Mouse (Mus musculus) left cerebral cortex, postnatal 4 days (tissue): ENCODE measurements around the gene Gp9. TPM values are rescaled to one million over a fixed set of nuclear protein-coding genes. Genes with fewer than 3 reads are reported as not detected.
"Not testable (repeated sequence)": the region's sequence is repeated elsewhere in the genome, so short reads cannot be mapped to it uniquely, and the experiment has no call there.

ENCODE experiments used
- DNase-seq: peaks from one replicate; pipeline ENCODE4 v3.0.0-alpha.2; 2022
- intact Hi-C: fragments of 180-260 bp; cut with DNase I; formaldehyde crosslinking; loops from one replicate; pipeline ENCODE4 v1.15.1; 2025
- total RNA-seq, 2 experiments: library from RNA; stranded (reverse); gene quantifications; 2 replicates each; pipeline ENCODE4 v1.2.3; 2021

Gp9 gene
- total RNA-seq, 2 experiments from 2014 or later, result not detected

- intact Hi-C loops, result no loop called here
- DNase-seq, result no peak
These were observed 29.3 kb upstream of the Gp9 start for GRCm38 (mm10) chr6:87748531-87748930.

DNA sequence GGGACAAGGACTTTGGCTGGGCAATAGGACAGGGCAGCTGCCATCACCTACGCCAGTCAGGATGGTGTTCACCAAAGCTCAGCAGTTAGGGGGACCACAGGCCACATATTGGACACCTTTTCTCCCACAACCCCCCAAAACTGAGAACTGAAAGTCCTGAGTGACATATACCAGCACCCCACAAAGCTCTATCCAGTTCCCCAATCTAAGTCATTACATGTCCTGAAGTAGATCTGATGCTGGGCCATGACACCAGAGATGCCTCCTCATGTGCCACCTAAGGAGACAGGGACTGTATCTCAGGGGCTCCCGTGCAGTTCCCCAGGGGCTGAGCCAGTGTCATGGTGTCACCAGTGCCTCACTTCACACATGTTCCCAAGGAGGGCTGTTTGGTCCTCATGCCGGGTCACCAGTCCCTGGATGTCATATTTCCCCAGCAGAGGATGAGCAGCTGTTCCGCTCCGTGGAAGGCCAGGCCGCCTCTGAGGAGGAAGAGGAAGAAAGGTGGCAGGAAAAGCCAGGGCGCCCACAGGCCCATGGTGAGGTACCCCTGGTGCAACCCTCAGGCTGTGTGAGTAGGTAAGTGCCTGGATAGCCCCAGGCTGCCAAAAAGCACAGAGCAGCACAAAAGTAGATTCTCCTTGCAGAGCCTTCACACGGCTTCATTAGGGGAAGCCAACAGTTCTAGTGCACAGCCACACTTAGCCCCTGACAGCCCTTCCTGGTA lies 27.5 kb upstream of the Gp9 start:
- intact Hi-C loops, result no loop called here

GRCm38 (mm10) chr6:87751574-87751973 lies 26.3 kb upstream of the Gp9 start:
- intact Hi-C loops, result no loop called here
- no peak for DNase-seq

More for the DNA sequence above, 27.5 kb upstream of the Gp9 start:
- DNase-seq, result no peak

DNA sequence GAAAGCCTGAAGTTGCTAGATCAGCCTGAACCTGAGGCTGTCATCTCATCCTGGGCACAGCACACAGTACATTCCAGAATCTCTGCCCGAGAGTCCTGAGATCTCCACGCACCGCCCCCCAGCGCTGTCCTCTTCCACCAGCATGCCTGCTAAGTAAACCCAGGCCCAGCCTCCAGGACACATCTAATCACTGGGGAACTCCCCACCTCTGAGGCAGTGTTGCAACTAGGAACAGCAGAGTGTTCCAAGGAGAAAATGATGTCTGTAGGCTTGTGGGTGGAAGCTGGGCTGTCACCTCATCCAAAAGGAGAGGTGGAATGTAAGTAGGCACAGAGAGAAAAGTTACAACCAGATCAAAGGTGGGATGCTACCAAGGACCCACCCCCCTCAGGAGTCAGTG lies 22.7 kb upstream of the Gp9 start:
- intact Hi-C loops, result no loop called here
- DNase-seq, result no peak

- DNase-seq, result no peak
These were observed 21.0 kb upstream of the Gp9 start for GRCm38 (mm10) chr6:87756896-87757295.

GRCm38 (mm10) chr6:87759404-87759803 lies 18.5 kb upstream of the Gp9 start:
- DNase-seq, result no peak
- intact Hi-C loops, result no loop called here

More at GRCm38 (mm10) chr6:87756896-87757295, 21.0 kb upstream of the Gp9 start:
- intact Hi-C loops, result no loop called here

- intact Hi-C loops, result no loop called here
- no peak for DNase-seq
These were observed 18.0 kb upstream of the Gp9 start for GRCm38 (mm10) chr6:87759850-87760249.

DNA sequence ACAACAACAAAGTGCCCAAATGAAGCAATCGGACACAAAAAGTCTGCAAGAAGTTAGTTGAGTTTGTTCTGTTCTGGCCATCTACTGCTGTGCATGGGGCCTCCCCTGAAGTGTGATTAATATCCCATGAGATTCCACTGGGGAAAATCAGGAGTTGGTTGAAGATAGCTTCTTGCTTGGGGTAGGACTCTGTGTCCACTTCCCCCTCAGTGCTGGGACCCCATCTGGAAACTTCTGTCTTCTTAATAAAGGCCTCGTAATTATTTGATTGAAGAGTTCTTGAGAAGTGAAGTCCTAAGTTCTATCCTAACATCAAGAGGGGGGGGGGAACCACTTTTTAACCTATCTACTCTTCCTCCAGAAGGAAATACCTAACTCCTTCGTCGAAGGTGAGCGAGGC lies 15.7 kb upstream of the Gp9 start:
- intact Hi-C loops, result no loop called here
- DNase-seq, result no peak

- intact Hi-C loops, result no loop called here
- no peak for DNase-seq
These were observed 14.2 kb upstream of the Gp9 start for GRCm38 (mm10) chr6:87763376-87764280.

DNA sequence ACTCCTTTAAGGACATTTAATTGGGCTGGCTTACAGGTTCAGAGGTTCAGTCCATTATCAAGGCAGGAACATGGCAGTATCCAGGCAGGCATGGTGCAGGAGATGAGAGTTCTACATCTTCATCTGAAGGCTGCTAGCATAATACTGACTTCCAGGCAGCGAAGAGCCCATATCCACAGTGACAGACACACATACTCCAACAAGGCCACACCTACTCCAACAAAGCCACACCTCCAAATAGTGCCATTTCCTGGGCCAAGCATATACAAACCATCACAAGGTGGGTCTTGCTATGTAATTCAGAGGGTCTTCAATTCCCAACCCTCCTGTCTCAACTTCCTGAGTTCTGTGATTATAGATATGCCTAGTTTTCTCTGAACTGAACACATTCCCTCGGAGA lies 13.6 kb upstream of the Gp9 start:
- intact Hi-C loops, DNase-seq: not testable (repeated sequence)

DNA sequence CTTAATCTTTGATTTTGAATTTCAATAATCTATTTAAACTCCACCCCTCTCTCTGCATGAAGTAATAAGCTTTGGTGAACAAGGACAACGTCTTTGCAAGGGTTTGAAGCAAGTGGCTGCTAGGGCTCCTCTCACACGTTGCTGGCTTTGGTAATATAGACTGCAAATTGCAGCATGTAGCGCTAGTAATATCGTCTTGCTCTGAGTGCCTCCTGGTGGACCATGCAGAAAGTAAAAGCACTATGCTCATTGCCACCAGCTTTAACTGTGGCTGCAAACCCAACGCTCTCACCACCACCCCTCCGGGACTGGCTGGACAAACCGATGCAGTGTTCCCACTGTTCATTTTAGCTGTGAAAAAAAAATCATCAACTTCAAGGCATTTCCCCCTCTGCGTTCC lies 7.2 kb upstream of the Gp9 start:
- DNase-seq, result no peak
- intact Hi-C loops, result no loop called here

GRCm38 (mm10) chr6:87774466-87774865 lies 3.4 kb upstream of the Gp9 start:
- intact Hi-C loops, result no loop called here
- DNase-seq, result no peak

- no peak for DNase-seq
- intact Hi-C loops, result no loop called here
These were observed 3.0 kb upstream of the Gp9 start for GRCm38 (mm10) chr6:87774909-87775308.

DNA sequence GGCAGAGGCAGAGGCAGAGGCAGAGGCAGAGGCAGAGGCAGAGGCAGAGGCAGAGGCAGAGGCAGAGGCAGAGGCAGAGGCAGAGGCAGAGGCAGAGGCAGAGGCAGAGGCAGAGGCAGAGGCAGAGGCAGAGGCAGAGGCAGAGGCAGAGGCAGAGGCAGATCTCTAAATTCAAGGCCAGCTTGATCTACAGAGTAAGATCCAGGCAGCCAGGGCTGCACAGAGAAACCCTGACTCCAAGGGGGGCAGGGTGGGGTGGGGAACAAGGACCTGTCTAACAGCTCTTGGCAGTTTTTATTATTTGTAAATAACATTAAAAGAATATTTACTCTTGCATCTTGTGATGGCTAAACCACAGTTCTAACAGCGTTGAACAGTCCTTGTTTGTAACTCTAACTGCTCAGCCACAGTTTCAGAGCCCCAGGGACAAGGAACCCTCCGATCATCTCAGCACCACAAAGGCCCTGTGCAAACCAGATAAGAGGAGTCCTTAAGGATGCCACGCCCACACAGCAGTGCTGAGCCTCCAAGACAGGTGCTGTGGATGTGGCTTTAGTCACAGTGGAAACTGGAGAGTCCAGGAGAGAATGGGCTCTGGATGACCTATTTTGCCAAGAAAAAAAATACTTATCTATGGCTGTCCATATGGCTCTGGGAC lies 2.2 kb upstream of the Gp9 start:
- intact Hi-C loops, result no loop called here
- DNase-seq, result no peak

- intact Hi-C loops, result no loop called here
- no peak for DNase-seq
These were observed 1.2 kb upstream of the Gp9 start for GRCm38 (mm10) chr6:87776663-87777062.

GRCm38 (mm10) chr6:87778294-87779173 lies 662 bp downstream of the Gp9 start:
- intact Hi-C loops, result no loop called here
- DNase-seq, result no peak

- DNase-seq, result no peak
- intact Hi-C loops, result no loop called here
These were observed 1.6 kb downstream of the Gp9 start for GRCm38 (mm10) chr6:87779174-87780165.

DNA sequence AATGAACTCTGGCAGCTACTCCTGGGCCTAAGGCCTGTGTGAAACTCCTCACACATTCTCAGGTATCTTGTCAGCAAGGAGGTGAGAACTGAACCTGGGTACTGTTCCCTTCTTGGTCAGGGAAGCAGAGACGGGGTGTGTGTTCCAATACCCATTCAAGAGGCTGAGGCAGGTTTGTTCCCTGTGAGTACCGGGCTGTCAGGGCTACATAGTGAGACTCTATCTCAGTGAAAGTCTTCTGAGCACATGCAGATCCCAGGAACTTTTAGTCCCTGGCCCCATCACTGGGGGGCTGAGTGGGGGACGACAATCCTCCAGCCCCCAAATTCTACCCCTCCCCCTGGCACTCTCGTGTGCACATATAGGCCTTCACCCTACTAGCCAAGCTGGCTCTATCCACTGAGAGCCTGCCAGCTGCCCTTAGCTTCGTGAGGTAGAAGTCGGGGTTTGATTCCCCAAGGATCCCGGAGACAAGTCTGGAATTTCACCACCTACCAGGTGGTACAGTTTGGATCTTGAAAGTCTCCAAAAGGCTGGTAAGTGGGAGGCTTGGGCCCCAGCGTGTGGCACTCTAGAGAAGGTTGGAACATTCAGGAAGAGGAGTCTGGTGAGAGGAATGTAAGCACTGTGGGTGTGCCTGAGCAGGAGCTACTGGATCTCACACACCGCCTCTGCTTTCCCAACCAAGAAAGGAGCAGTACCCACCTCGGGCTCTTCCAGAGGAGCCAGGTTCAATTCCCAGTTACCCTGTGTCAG lies 2.9 kb downstream of the Gp9 start:
- intact Hi-C loops, result no loop called here
- no peak for DNase-seq

GRCm38 (mm10) chr6:87784033-87784432 lies 6.2 kb downstream of the Gp9 start:
- intact Hi-C loops, result no loop called here

More at GRCm38 (mm10) chr6:87784033-87784432, 6.2 kb downstream of the Gp9 start:
- no peak for DNase-seq
